ENCODE assay signal across 24 mouse cellular contexts in the genomic region with DNA sequence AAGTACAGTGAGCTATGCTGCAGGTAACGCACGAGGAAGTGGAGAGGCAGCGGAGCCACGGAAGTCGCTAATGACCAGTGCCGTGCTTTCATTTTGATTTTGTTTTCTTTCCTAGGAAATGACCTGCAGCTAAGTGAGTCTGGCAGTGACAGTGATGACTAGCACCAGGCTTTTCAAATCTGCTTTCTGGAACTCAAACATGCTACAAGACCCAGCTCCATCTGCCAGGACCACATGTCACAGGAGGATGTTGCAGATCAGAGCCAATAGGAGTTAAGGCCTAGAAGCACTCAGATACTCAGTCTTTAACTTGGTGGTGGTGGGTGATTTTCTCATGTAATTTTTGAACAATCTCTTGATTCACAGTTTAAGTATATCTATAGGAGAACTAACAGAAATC. TPM values are rescaled to one million over a fixed set of nuclear protein-coding genes. Genes with fewer than 3 reads are reported as not detected.
DNase-seq lines count a peak whose midpoint lies in the region; ATAC-seq and TF ChIP-seq lines count a peak whose summit lies in the region.
"Had no signal": no experiment of that assay in that cellular context is flagged by ENCODE, and none has a peak within 500 bp of the region (broad histone marks: within the 10 kb centered on the region; RNA-seq: fewer than 3 reads in every experiment).

No protein-coding gene starts in this region.

- H3K4me2 ChIP-seq in hindbrain, embryonic 16.5 days (ENCODE audit: low read length) = no peak overlapping the region
- no peak overlapping the region for H3K4me2 ChIP-seq in kidney, embryonic 14.5 days (replicated peaks; ENCODE audit: low read depth, low read length)
- H3K4me2 ChIP-seq: hindbrain, embryonic 12.5 days; limb, embryonic 13.5 days; liver, embryonic 15.5 days; neural tube, embryonic 15.5 days had no signal

- 19% methylated on average over 6 of the region's 6 CpGs for WGBS in cerebellum, adult 2 months
- WGBS in heart, adult 2 months = 95% methylated on average over 6 of the region's 6 CpGs
- WGBS in hindbrain, embryonic 16.5 days = 97% methylated on average over 6 of the region's 6 CpGs
- 91% methylated on average over 6 of the region's 6 CpGs for WGBS in kidney, embryonic 14.5 days

- peak overlapping the region; percentile 52; the same call in 1 of the 2 replicates for H3K27ac ChIP-seq in cerebellum, adult 2 months (ENCODE audit: insufficient read depth, low read length)
- H3K27ac ChIP-seq in heart, adult 2 months = no peak overlapping the region
- no peak overlapping the region for H3K27ac ChIP-seq in hindbrain, embryonic 16.5 days (ENCODE audit: low read depth, low read length)
- H3K27ac ChIP-seq in kidney, embryonic 14.5 days (ENCODE audit: low read depth, low read length) = no peak overlapping the region
- H3K27ac ChIP-seq: heart, embryonic 10.5 days; hindbrain, embryonic 12.5 days; kidney, postnatal 0 days; left cerebral cortex, adult 2 months; limb, embryonic 13.5 days; liver, embryonic 15.5 days; neural tube, embryonic 15.5 days had no signal

- H3K4me3 ChIP-seq in cerebellum, adult 2 months (replicated peaks; ENCODE audit: insufficient read depth, low read depth, low read length) = no peak overlapping the region
- H3K4me3 ChIP-seq in heart, adult 2 months = no peak overlapping the region
- H3K4me3 ChIP-seq in hindbrain, embryonic 16.5 days (ENCODE audit: low read length) = no peak overlapping the region
- H3K4me3 ChIP-seq in kidney, embryonic 14.5 days (ENCODE audit: low read length) = no peak overlapping the region
- H3K4me3 ChIP-seq: erythroblast, embryonic 14.5 days; heart, embryonic 10.5 days; hindbrain, embryonic 12.5 days; left cerebral cortex, adult 2 months; limb, embryonic 13.5 days; liver, embryonic 15.5 days; myocyte; neural tube, embryonic 15.5 days had no signal

- no peak for TF ChIP-seq CTCF in cerebellum, adult 2 months (IDR thresholded peaks at IDR 0.05; ENCODE audit: borderline replicate concordance, insufficient read depth, low read depth, low read length)
- no peak for TF ChIP-seq CTCF in heart, adult 2 months (IDR thresholded peaks at IDR 0.05)

- TF ChIP-seq EP300 in heart, adult 2 months (IDR thresholded peaks at IDR 0.05; ENCODE audit: insufficient read depth, low read depth, low read length) = no peak

- no peaks in the 10 kb centered on the region for H3K79me2 ChIP-seq in heart, adult 2 months (replicated peaks; ENCODE audit: control insufficient read depth, insufficient read depth, low read length)

- H3K9ac ChIP-seq in heart, adult 2 months (ENCODE audit: low read depth, low read length) = no peak overlapping the region
- H3K9ac ChIP-seq in hindbrain, embryonic 16.5 days (ENCODE audit: low read depth, low read length) = no peak overlapping the region
- no peak overlapping the region for H3K9ac ChIP-seq in kidney, embryonic 14.5 days (ENCODE audit: low read depth, low read length)
- H3K9ac ChIP-seq: hindbrain, embryonic 12.5 days; limb, embryonic 13.5 days; liver, embryonic 15.5 days; neural tube, embryonic 15.5 days had no signal

- peaks cover 17% of the 10 kb centered on the region for H3K36me3 ChIP-seq in heart, adult 2 months (ENCODE audit: control insufficient read depth, insufficient read depth, low read length)
- peaks cover 55% of the 10 kb centered on the region for H3K36me3 ChIP-seq in hindbrain, embryonic 16.5 days (ENCODE audit: control insufficient read depth, insufficient read depth, low read length)
- peaks cover 88% of the 10 kb centered on the region for H3K36me3 ChIP-seq in kidney, embryonic 14.5 days (ENCODE audit: control insufficient read depth, insufficient read depth, low read length)

- TF ChIP-seq POLR2A in cerebellum, adult 2 months (IDR thresholded peaks at IDR 0.05; ENCODE audit: borderline replicate concordance, insufficient read depth, low read length) = no peak
- TF ChIP-seq POLR2A in heart, adult 2 months (IDR thresholded peaks at IDR 0.05; ENCODE audit: insufficient read depth, low read depth, low read length) = no peak

- H3K4me1 ChIP-seq in cerebellum, adult 2 months (ENCODE audit: control insufficient read depth, insufficient read depth, low read length) = peaks cover 19% of the 10 kb centered on the region
- H3K4me1 ChIP-seq in heart, adult 2 months (ENCODE audit: control insufficient read depth, insufficient read depth, low read length) = peaks cover 3% of the 10 kb centered on the region
- H3K4me1 ChIP-seq in hindbrain, embryonic 16.5 days (ENCODE audit: control insufficient read depth, insufficient read depth, low read depth, low read length) = no peaks in the 10 kb centered on the region
- H3K4me1 ChIP-seq in kidney, embryonic 14.5 days (ENCODE audit: control insufficient read depth, insufficient read depth, low read length) = no peaks in the 10 kb centered on the region
- H3K4me1 ChIP-seq: heart, embryonic 10.5 days; hindbrain, embryonic 12.5 days; limb, embryonic 13.5 days; liver, embryonic 15.5 days; neural tube, embryonic 15.5 days had no signal

- no peaks in the 10 kb centered on the region for H3K27me3 ChIP-seq in cerebellum, adult 2 months (ENCODE audit: control insufficient read depth, insufficient read depth, low read length)
- H3K27me3 ChIP-seq in heart, adult 2 months (ENCODE audit: control insufficient read depth, insufficient read depth, low read length) = no peaks in the 10 kb centered on the region
- H3K27me3 ChIP-seq in hindbrain, embryonic 16.5 days (replicated peaks; ENCODE audit: control insufficient read depth, insufficient read depth, low read length) = no peaks in the 10 kb centered on the region
- H3K27me3 ChIP-seq in kidney, embryonic 14.5 days (ENCODE audit: control insufficient read depth, insufficient read depth, low read length) = no peaks in the 10 kb centered on the region
- H3K27me3 ChIP-seq: hindbrain, embryonic 12.5 days; limb, embryonic 13.5 days; liver, embryonic 15.5 days; neural tube, embryonic 15.5 days had no signal

- DNase-seq in cerebellum, postnatal 4 days (ENCODE audit: low spot score in 2 of 2) = no peak
- peak; percentile 61 to 87 for DNase-seq in cerebellum, adult 2 months
- DNase-seq in layer of hippocampus, adult 11-12 months (ENCODE audit: low spot score) = peak; percentile 71
- peak; percentile 38 to 55 for DNase-seq in layer of hippocampus, postnatal 25 days (ENCODE audit: extremely low spot score in 1 of 2, low spot score in 1 of 2)
- no peak for DNase-seq in heart, adult 2 months
- DNase-seq: gastrocnemius, postnatal 36 days; heart, postnatal 10 days; midbrain, embryonic 14.5 days; thymus, adult 2 months had no signal

- no peaks in the 10 kb centered on the region for H3K9me3 ChIP-seq in hindbrain, embryonic 16.5 days (ENCODE audit: control insufficient read depth, low read length)
- no peaks in the 10 kb centered on the region for H3K9me3 ChIP-seq in kidney, embryonic 14.5 days (ENCODE audit: control insufficient read depth, low read length)
- H3K9me3 ChIP-seq: G1E; heart, embryonic 10.5 days; hindbrain, embryonic 12.5 days; limb, embryonic 13.5 days; liver, embryonic 15.5 days; neural tube, embryonic 15.5 days had no signal

- peak; percentile 59; the same call in 1 of the 2 replicates for ATAC-seq in cerebellum, adult (ENCODE audit: insufficient number of reproducible peaks, low FRiP score, low TSS enrichment)
- ATAC-seq in hindbrain, embryonic 16.5 days = no peak
- ATAC-seq in kidney, embryonic 14.5 days (ENCODE audit: low FRiP score, low TSS enrichment) = no peak
- ATAC-seq: CD4-positive, CD25-positive, alpha-beta regulatory T cell, adult 4 months; lung, postnatal 0 days had no signal

- intact Hi-C loops in heart, adult 2 months (cut with DNase I) = no loop called here

RNA-seq across cellular contexts. Expression of a gene that starts 11.6 kb away (rescaled TPM):
- polyA plus RNA-seq in cerebellum, adult 2 months (2012; rRNA removed) = 22.8 and 23.6 TPM in 2 replicates
- total RNA-seq in layer of hippocampus, postnatal 25 days (2021) = 10 to 100 TPM; 27.2 to 28.6 TPM
- 1 to 10 TPM; 9.5 to 9.9 TPM for total RNA-seq in heart, adult 2 months (2021)
- polyA plus RNA-seq in heart, adult 2 months (2012; rRNA removed) = 4.2 and 7.2 TPM in 2 replicates
- 36.9 and 38.5 TPM in 2 replicates for polyA plus RNA-seq in hindbrain, embryonic 16.5 days (2015; fragmentation: Nextera tagmentation; extraction: Ambion mirVana)
- polyA plus RNA-seq in kidney, embryonic 14.5 days (2014; fragmentation: Nextera tagmentation; extraction: Ambion mirVana) = 56.0 and 62.4 TPM in 2 replicates

RNA-seq across cellular contexts. Expression of a gene that starts 12.3 kb away (rescaled TPM):
- 25.0 and 26.5 TPM in 2 replicates for polyA plus RNA-seq in cerebellum, adult 2 months (2012; rRNA removed)
- total RNA-seq in layer of hippocampus, postnatal 25 days (2021) = 10 to 100 TPM; 12.6 to 15.4 TPM
- 10 to 100 TPM; 10.8 to 14.6 TPM for total RNA-seq in heart, adult 2 months (2021)
- polyA plus RNA-seq in heart, adult 2 months (2012; rRNA removed) = 11.2 and 12.2 TPM in 2 replicates
- polyA plus RNA-seq in hindbrain, embryonic 16.5 days (2015; fragmentation: Nextera tagmentation; extraction: Ambion mirVana) = 7.4 and 7.9 TPM in 2 replicates
- 14.7 and 29.0 TPM in 2 replicates for polyA plus RNA-seq in kidney, embryonic 14.5 days (2014; fragmentation: Nextera tagmentation; extraction: Ambion mirVana)

Comparison
In these comparisons a context has a peak if more than half of its experiments do, and no peak if none do; other contexts are left out.
1. DNase-seq: peak in cerebellum, adult 2 months (2 of 2), layer of hippocampus, adult 11-12 months (single experiment) and layer of hippocampus, postnatal 25 days (2 of 2); none in cerebellum, postnatal 4 days (0 of 2) and heart, adult 2 months (0 of 2).